22 mouse cellular contexts compared by ENCODE assay signal in the genomic region with DNA sequence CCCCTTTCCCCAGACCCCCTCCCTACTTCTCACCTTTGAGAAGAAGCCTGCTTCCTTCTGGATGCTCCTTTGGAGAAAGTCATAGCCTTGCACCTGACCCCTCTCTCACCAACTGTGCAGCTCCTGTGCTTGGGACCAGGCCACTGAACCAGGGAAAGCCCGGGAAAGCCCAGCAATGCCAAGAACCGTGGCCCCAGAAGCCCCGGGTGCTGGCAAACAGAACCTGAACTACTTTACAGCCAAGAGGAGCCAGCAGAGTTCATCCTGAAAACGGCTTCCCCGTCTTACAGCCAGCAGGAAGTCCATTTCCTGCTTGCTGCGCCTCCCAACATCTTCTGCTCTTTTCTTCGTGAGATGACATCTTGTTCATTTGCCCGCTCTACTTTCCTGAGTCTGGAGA.
"Had no signal": no experiment of that assay in that cellular context is flagged by ENCODE, and none has a peak within 500 bp of the region (broad histone marks: within the 10 kb centered on the region; RNA-seq: fewer than 3 reads in every experiment).

No protein-coding gene starts in this region.

- H3K4me1 ChIP-seq: heart, embryonic 13.5 days; heart, embryonic 15.5 days; hindbrain, embryonic 13.5 days; hindbrain, embryonic 15.5 days; limb, embryonic 13.5 days; limb, embryonic 15.5 days; liver, embryonic 12.5 days had no signal

- H3K9ac ChIP-seq: heart, embryonic 13.5 days; heart, embryonic 15.5 days; hindbrain, embryonic 13.5 days; hindbrain, embryonic 15.5 days; limb, embryonic 13.5 days; limb, embryonic 15.5 days; liver, embryonic 12.5 days; liver, embryonic 14.5 days had no signal

- H3K36me3 ChIP-seq: heart, embryonic 13.5 days; heart, embryonic 15.5 days; hindbrain, embryonic 13.5 days; hindbrain, embryonic 15.5 days; limb, embryonic 13.5 days; limb, embryonic 15.5 days; liver, embryonic 12.5 days had no signal

- H3K27ac ChIP-seq: heart, adult 2 months; heart, embryonic 13.5 days; heart, embryonic 15.5 days; hindbrain, embryonic 13.5 days; hindbrain, embryonic 15.5 days; hindbrain, postnatal 0 days; limb, embryonic 13.5 days; limb, embryonic 15.5 days; liver, embryonic 12.5 days; liver, embryonic 14.5 days had no signal

- DNase-seq: gastrocnemius, postnatal 14 days; gastrocnemius, postnatal 36 days; heart, adult 11 months; heart, adult 2 months; heart, postnatal 14 days; heart, postnatal 36 days; kidney, adult 11 months; kidney, postnatal 10 days; kidney, postnatal 36 days; layer of hippocampus, adult 9-11 months; layer of hippocampus, postnatal 36 days had no signal

- H3K4me2 ChIP-seq: heart, embryonic 11.5 days; heart, embryonic 13.5 days; heart, embryonic 15.5 days; hindbrain, embryonic 13.5 days; hindbrain, embryonic 15.5 days; limb, embryonic 13.5 days; limb, embryonic 15.5 days; liver, embryonic 12.5 days had no signal

- ATAC-seq: hindbrain, postnatal 0 days; intestine, embryonic 16.5 days; liver, embryonic 12.5 days had no signal

- H3K9me3 ChIP-seq: heart, embryonic 13.5 days; heart, embryonic 15.5 days; hindbrain, embryonic 13.5 days; hindbrain, embryonic 15.5 days; limb, embryonic 13.5 days; limb, embryonic 15.5 days; liver, embryonic 12.5 days had no signal

- H3K27me3 ChIP-seq: hindbrain, embryonic 15.5 days; limb, embryonic 13.5 days; limb, embryonic 15.5 days had no signal

- H3K4me3 ChIP-seq: heart, adult 2 months; heart, embryonic 13.5 days; heart, embryonic 15.5 days; hindbrain, embryonic 13.5 days; hindbrain, embryonic 15.5 days; limb, embryonic 13.5 days; limb, embryonic 15.5 days; liver, embryonic 12.5 days had no signal
